Mouse (Mus musculus) lung, postnatal 36 days (tissue): ENCODE results near the gene Limk2.

Experiments
- DNase-seq: peaks from one replicate; pipeline ENCODE4 v3.0.0; 2022; ENCODE audit warnings: mixed read lengths

Gene Limk2

DNA sequence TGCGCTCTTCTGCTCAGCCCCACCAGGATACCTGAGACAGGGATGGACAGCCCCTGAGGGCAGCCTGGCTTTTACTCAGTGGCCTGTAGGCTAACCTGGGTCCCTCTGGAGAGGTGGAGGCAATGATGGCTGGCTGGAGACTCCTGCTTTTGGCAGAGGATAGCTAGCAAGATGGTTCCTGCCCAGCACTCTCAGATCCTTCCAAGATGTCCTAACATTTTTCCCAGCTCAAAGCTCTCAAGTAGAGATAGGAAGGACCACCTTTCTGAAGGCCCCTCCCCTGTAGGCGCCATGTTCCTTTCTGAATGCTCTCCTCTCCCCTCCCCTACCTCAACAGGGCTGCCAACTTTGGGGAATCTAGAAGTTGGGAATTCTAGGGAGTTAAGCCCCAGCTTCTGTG is 114.3 kb downstream of the Limk2 start:
- no peak for DNase-seq
